Mouse (Mus musculus) spleen, adult 2 months (tissue): ENCODE measurements around the gene Kdm6b. TPM values are rescaled to one million over a fixed set of nuclear protein-coding genes. Genes with fewer than 3 reads are reported as not detected.

Source experiments
- DNase-seq, 2 experiments: peaks; one replicate each; pipeline versions ENCODE4 v3.0.0 to v3.0.0-alpha.2; 2012 to 2021; ENCODE audit warnings: low spot score in 2 of 2, low read depth in 1 of 2
- H3K27ac ChIP-seq: fragments of 200-500 bp; 2 replicates; pipeline ENCODE4 v1.5.1; 2012; ENCODE audit warnings: low read length, inconsistent platforms; ENCODE audit not compliant: insufficient read depth
- H3K27me3 ChIP-seq: fragments of 200-500 bp; 2 replicates; pipeline ENCODE4 v1.6.1; 2012; ENCODE audit warnings: mild to moderate bottlenecking, moderate library complexity, low read length, inconsistent platforms; ENCODE audit not compliant: control insufficient read depth, insufficient read depth
- H3K36me3 ChIP-seq: fragments of 200-500 bp; 2 replicates; pipeline ENCODE4 v1.6.1; 2012; ENCODE audit warnings: mild to moderate bottlenecking, low read length, inconsistent platforms; ENCODE audit not compliant: control insufficient read depth, insufficient read depth
- H3K4me1 ChIP-seq: fragments of 200-500 bp; 2 replicates; pipeline ENCODE4 v1.6.1; 2011; ENCODE audit warnings: inconsistent platforms; ENCODE audit not compliant: control insufficient read depth, insufficient read depth, insufficient read length
- H3K4me3 ChIP-seq: fragments of 200-500 bp; 2 replicates; pipeline ENCODE4 v1.5.1; 2011; ENCODE audit warnings: mild to moderate bottlenecking, inconsistent platforms; ENCODE audit not compliant: insufficient read depth, insufficient read length; ENCODE audit errors: extremely low read depth
- CTCF ChIP-seq: fragments of 200-500 bp; IDR thresholded peaks from 2 replicates; pipeline ENCODE4 v1.5.1; 2011; ENCODE audit warnings: mild to moderate bottlenecking, inconsistent platforms; ENCODE audit not compliant: insufficient read depth, insufficient read length, insufficient replicate concordance; ENCODE audit errors: extremely low read depth
- POLR2A ChIP-seq: fragments of 200-500 bp; IDR thresholded peaks from 2 replicates; pipeline ENCODE4 v1.6.1; 2011; ENCODE audit warnings: low read depth, low read length, inconsistent platforms
- WGBS: fragments of 180-500 bp; shearing (Covaris S2); methylation state at CpG from one replicate; pipeline ENCODE4 v1.1.7; 2018; 5-methylcytosine and 5-hydroxymethylcytosine counted together
- polyA plus RNA-seq: library from polyadenylated mRNA; depleted of rRNA; stranded (reverse); fragments of >200 nt; gene quantifications from 2 replicates; pipeline ENCODE4 v1.2.3, GENCODE M21; 2012

The Kdm6b gene
- polyA plus RNA-seq, 1 experiment = 15.8 TPM

DNA sequence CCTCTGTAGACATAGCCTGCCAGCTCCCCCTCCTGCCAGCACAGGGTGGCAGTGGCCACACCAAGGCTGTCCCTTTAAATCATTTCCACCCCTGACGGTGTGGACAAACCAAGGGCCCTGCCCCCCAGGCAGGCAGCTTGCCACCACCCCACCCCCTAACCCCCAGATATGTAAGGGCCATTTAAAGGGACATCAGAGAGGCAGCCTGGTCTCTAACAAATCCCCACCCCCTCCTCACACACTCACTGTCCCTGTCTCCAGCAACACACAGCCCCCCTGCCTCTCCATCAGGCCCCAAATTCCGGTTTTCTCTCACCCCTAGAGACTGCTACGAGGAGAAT, 1.8 kb upstream of the Kdm6b start:
- DNase-seq = no peak
- Histone ChIP-seq H3K27me3 (no peaks in the 10 kb centered on the region), H3K27ac (peak overlapping the region; percentile 61), H3K36me3 (no peaks in the 10 kb centered on the region), H3K4me1 (peaks cover 14% of the 10 kb centered on the region; the same call in 1 of the 2 replicates), H3K4me3 (peak overlapping the region; percentile 43; the same call in 1 of the 2 replicates)
- WGBS = 19% methylated on average over 3 of the region's 3 CpGs
- TF ChIP-seq POLR2A = no peak

DNA sequence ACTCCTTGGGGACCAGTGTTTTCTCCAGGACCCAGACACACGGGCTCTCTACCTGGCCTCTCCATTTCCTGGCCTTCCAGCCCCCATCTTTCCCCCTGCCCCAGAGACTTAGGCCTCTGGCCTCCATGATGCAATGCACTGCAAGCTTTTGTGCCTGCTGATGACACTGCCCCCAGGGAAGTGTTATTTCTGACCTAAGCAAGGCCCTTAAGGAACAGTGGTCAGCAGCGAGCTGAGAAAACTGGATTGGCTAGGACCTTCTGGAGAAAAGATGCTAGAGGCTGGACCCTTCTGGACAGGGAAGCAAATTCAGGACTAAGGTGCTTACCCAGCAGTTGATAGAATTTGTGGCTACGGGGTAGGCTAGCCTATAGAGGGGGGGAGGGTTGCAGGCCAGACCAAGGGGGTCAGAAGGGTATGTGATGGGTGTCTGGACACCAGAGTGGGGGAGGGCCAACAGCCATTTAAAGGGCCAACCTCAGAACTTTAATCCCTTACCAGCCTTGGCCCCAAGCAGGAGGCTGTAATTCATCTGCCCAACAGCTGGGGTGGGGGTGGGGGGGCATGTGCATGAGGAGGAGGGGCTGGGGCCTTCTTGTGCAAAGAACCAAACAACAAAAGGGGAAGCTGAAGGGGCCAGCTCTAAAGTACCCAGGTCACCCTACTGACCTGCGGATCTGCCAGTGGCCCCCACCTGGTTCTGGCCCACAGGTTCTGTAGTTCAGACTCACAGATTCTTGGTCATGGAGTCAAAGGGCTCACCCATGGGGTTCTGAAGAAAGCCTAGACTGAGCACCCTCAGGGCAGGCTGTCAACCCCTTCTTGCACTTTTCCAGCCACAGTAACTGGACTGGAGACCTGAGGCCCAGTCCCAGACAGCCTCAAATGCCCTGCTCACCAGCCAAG, 1.2 kb upstream of the Kdm6b start:
- Histone ChIP-seq H3K4me3 (no peak overlapping the region; the same call in 1 of the 2 replicates), H3K27ac (peak overlapping the region; percentile 32; the same call in 1 of the 2 replicates), H3K36me3 (no peaks in the 10 kb centered on the region), H3K4me1 (peaks cover 11% of the 10 kb centered on the region; the same call in 1 of the 2 replicates), H3K27me3 (no peaks in the 10 kb centered on the region)
- WGBS = 63% methylated on average over 4 of the region's 4 CpGs
- DNase-seq = no peak
- TF ChIP-seq POLR2A (no peak), CTCF (no peak)

DNA sequence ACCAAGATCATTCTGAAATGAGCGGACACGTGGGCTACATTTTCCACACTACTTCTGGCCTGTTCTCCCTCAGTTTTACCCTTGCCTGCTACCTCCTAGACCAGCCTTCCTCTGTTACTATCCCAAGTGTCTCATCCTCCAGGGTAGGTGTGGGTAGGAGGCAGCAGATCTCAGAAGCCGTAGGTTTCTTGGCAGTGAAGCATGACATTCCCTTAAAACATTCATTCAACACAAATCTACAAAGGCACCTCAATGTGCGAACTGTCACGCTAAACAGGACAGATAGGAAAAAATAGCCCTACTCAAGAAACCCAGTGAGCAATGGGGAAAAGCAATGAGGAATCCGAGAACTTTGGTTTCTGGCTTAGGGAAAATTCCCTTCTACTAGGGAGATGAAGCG, 927 bp downstream of the Kdm6b start:
- Histone ChIP-seq H3K27ac (no peak overlapping the region), H3K4me3 (no peak overlapping the region), H3K4me1 (peaks cover 5% of the 10 kb centered on the region; the same call in 1 of the 2 replicates), H3K36me3 (no peaks in the 10 kb centered on the region), H3K27me3 (no peaks in the 10 kb centered on the region)
- 87% methylated on average over 7 of the region's 7 CpGs for WGBS
- TF ChIP-seq POLR2A (no peak), CTCF (no peak)
- DNase-seq = no peak

DNA sequence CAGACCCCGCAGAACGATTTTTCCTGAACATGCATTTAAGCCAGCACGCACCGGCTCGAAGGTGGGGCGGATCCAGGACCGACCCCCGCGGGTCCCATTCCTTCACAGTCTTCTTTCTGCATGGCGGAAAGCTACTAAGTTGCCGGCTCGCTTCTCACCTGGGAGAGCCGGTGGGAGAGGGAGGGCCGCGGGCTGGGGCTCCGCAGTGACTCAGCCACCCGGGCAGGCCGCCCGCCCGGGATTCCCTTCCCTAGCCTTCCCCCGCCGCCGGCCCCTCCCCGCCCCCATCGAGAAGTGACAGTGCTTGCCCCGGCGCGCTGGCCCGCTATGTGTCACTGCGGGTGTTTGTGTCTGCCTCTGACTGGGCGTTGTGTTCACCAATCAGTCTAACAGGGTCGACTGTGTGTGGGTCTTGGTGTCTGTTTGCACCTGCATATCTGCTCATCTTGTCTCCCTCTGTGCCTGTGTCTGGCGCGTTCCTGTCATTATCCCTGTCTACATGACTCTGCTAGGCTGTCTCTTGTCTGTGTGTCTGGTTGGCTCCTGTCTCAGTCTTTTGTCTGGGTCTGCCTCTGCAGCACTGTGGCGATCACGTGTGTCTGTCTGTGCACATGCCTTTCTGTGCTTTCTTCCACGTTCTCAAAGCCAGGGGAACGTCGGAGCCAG, 1.8 kb downstream of the Kdm6b start:
- H3K27me3 ChIP-seq = no peaks in the 10 kb centered on the region
- DNase-seq = peak in 1 of 2 experiments; percentile 44
- no peak for TF ChIP-seq CTCF
- TF ChIP-seq POLR2A = no peak
- peaks cover 7% of the 10 kb centered on the region for H3K36me3 ChIP-seq
- peaks cover 5% of the 10 kb centered on the region; the same call in 1 of the 2 replicates for H3K4me1 ChIP-seq
- H3K4me3 ChIP-seq = peak overlapping the region; percentile 91
- WGBS = 3% methylated on average over 39 of the region's 39 CpGs
- peak overlapping the region; percentile 100 for H3K27ac ChIP-seq

DNA sequence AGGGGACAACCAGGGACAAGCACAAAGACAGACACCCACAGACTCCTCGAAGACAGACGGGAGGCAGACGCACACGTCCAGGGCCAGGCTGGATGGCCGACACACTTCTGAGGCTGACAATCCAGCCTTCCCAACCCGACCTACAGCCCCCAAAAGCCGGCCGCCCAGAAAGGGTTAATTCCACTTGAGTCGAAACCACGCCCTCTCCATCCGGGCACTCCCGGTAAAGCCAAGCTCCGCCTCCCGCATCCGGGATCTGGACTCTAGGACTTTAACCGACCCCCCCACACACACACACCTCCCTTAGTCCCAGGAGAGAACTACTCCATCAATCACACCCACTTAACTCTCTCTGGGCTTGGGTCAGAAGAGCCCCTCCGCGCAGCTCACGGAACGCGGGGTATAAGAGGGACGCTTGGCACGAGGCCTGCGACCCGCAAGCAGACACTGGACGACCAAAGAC, 2.4 kb downstream of the Kdm6b start:
- no peak for TF ChIP-seq POLR2A
- peaks cover 5% of the 10 kb centered on the region; the same call in 1 of the 2 replicates for H3K4me1 ChIP-seq
- no peaks in the 10 kb centered on the region for H3K27me3 ChIP-seq
- under 1% methylated on average over 26 of the region's 26 CpGs for WGBS
- H3K36me3 ChIP-seq = peaks cover 12% of the 10 kb centered on the region
- peak overlapping the region; percentile 100 for H3K27ac ChIP-seq
- peak overlapping the region; percentile 91 for H3K4me3 ChIP-seq
- DNase-seq = peak; percentile 63 to 86

DNA sequence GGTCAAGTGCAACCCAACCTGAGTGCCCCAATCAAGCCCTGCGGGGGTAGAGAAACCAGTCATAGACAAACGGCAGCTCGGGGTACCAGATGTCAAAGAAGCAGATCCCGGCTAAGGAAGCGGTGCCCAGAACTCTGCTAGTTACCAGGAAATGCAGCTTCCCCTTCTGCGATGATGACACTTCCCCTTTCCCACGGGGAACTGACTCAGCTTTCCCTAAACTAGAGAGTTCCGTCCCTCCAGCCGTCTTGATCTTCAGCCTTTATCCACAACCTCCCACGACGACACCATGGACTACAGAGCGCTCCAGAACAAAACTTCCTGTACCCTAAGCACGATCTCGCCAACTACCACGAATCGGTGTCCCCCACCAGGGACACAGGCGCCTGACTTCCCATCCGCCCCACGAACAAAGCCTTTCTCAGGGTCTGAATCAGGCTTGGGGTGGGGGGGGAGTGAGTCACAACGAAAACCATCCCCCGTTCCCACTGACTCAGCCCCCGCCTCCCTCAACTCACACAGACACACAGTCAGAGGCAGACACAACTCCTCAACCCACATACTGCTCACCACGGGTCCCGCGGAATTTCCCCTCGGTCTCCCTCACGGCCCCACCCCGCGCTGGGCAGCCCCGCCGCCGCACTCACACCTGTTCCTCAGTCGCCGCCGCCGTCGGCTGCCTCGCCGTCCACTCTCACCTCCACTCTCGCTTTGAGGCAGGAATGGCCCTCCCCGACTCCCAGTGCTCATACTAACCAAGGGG, 3.0 kb downstream of the Kdm6b start:
- Histone ChIP-seq H3K36me3 (peaks cover 18% of the 10 kb centered on the region), H3K4me3 (peak overlapping the region; percentile 91), H3K4me1 (peaks cover 5% of the 10 kb centered on the region; the same call in 1 of the 2 replicates), H3K27ac (peak overlapping the region; percentile 100), H3K27me3 (no peaks in the 10 kb centered on the region)
- TF ChIP-seq CTCF (no peak), POLR2A (no peak; the same call in 1 of the 2 replicates)
- peak; percentile 66 to 72 for DNase-seq
- under 1% methylated on average over 41 of the region's 41 CpGs for WGBS

DNA sequence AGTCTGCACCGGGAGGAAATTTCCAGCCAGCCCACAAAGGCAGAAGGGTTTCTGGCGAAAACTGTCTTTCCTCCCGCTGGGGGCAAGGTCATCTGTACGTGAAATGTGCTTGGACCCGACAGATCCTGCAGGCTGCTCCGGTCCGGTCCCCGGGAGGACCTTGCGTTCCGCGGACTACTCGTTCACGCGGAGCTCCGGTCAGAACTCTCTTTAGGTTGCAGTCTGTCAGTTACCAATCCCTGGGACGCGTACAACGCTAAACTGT, 3.5 kb downstream of the Kdm6b start:
- H3K4me3 ChIP-seq = peak overlapping the region; percentile 91
- H3K27me3 ChIP-seq = no peaks in the 10 kb centered on the region
- DNase-seq = no peak
- H3K36me3 ChIP-seq = peaks cover 24% of the 10 kb centered on the region
- peaks cover 5% of the 10 kb centered on the region; the same call in 1 of the 2 replicates for H3K4me1 ChIP-seq
- WGBS = under 1% methylated on average over 18 of the region's 18 CpGs
- H3K27ac ChIP-seq = peak overlapping the region; percentile 100
- TF ChIP-seq CTCF (no peak), POLR2A (no peak)
